Mouse (Mus musculus) hindbrain, embryonic 10.5 days (tissue): Measurements from ENCODE around the gene Bid. TPM values are rescaled to one million over a fixed set of nuclear protein-coding genes. Genes with fewer than 3 reads are reported as not detected.
"Not testable (repeated sequence)": the region's sequence is repeated elsewhere in the genome, so short reads cannot be mapped to it uniquely, and the experiment has no call there.

Experiments
- DNase-seq: peaks from one replicate; pipeline ENCODE4 v3.0.0-alpha.2; 2017; ENCODE audit warnings: low spot score
- H3K27ac ChIP-seq: fragments of 300-500 bp; sonication (generic); 2 replicates; pipeline ENCODE4 v1.5.1; 2016; ENCODE audit warnings: mild to moderate bottlenecking, moderate library complexity
- H3K27me3 ChIP-seq: fragments of 300-500 bp; sonication (generic); 2 replicates; pipeline ENCODE4 v1.6.1; 2016; ENCODE audit warnings: mild to moderate bottlenecking; ENCODE audit not compliant: poor library complexity, insufficient read depth, severe bottlenecking
- H3K36me3 ChIP-seq: fragments of 300-500 bp; sonication (generic); 2 replicates; pipeline ENCODE4 v1.6.1; 2016; ENCODE audit warnings: mild to moderate bottlenecking, moderate library complexity
- H3K4me1 ChIP-seq: fragments of 300-500 bp; sonication (generic); replicated peaks from 2 replicates; pipeline ENCODE4 v1.6.1; 2016; ENCODE audit warnings: mild to moderate bottlenecking
- H3K4me3 ChIP-seq: fragments of 300-500 bp; sonication (generic); 2 replicates; pipeline ENCODE4 v1.5.1; 2016; ENCODE audit warnings: mild to moderate bottlenecking, moderate library complexity
- H3K9me3 ChIP-seq: fragments of 300-500 bp; sonication (generic); 2 replicates; pipeline ENCODE4 v1.6.1; 2016; ENCODE audit warnings: mild to moderate bottlenecking, moderate library complexity
- WGBS: fragments of 180-500 bp; shearing (Covaris S2); methylation state at CpG from one replicate; pipeline ENCODE4 v1.1.7; 2016; 5-methylcytosine and 5-hydroxymethylcytosine counted together
- polyA plus RNA-seq: library from polyadenylated mRNA; unstranded; fragments of >200 nt; fragmentation: Nextera tagmentation; extraction: Ambion mirVana; gene quantifications from 2 replicates; pipeline ENCODE4 v1.2.1, GENCODE M21; 2016

The Bid gene
- polyA plus RNA-seq, 1 experiment from 2014 or later, result 15.7 TPM

- DNase-seq, result no peak
- H3K4me1 ChIP-seq, result no peaks in the 10 kb centered on the region
- WGBS, result 88% methylated on average over 6 of the region's 6 CpGs
- H3K27ac ChIP-seq, result no peak overlapping the region
- peaks cover 83% of the 10 kb centered on the region for H3K36me3 ChIP-seq
- H3K27me3 ChIP-seq, result no peaks in the 10 kb centered on the region
- no peak overlapping the region for H3K4me3 ChIP-seq
- 0 out of 2 replicates have a peak, but pooled peaks cover 3% of the 10 kb centered on the region for H3K9me3 ChIP-seq
These were observed 32.2 kb downstream of the Bid start for GRCm38 (mm10) chr6:120884436-120884835.

GRCm38 (mm10) chr6:120879046-120879445 lies 37.6 kb downstream of the Bid start:
- DNase-seq, result no peak
- Histone ChIP-seq H3K4me3 (no peak overlapping the region), H3K9me3 (0 out of 2 replicates have a peak, but pooled peaks cover 3% of the 10 kb centered on the region), H3K36me3 (peaks cover 85% of the 10 kb centered on the region), H3K27ac (no peak overlapping the region), H3K4me1 (no peaks in the 10 kb centered on the region), H3K27me3 (no peaks in the 10 kb centered on the region)
- WGBS, result 93% methylated on average over 5 of the region's 5 CpGs

- H3K4me1 ChIP-seq, result no peaks in the 10 kb centered on the region
- H3K9me3 ChIP-seq, result no peaks in the 10 kb centered on the region
- no peak overlapping the region for H3K4me3 ChIP-seq
- WGBS, result 88% methylated on average over 9 of the region's 9 CpGs
- peaks cover 54% of the 10 kb centered on the region for H3K36me3 ChIP-seq
- H3K27ac ChIP-seq, result no peak overlapping the region
- no peak for DNase-seq
- H3K27me3 ChIP-seq, result no peaks in the 10 kb centered on the region
These were observed 42.8 kb downstream of the Bid start for GRCm38 (mm10) chr6:120873874-120874273.

- 92% methylated on average over 2 of the region's 2 CpGs for WGBS
- Histone ChIP-seq H3K9me3 (no peaks in the 10 kb centered on the region), H3K36me3 (peaks cover 40% of the 10 kb centered on the region), H3K4me1 (no peaks in the 10 kb centered on the region), H3K27ac (no peak overlapping the region), H3K4me3 (no peak overlapping the region), H3K27me3 (no peaks in the 10 kb centered on the region)
- DNase-seq, result no peak
These were observed 45.4 kb downstream of the Bid start for GRCm38 (mm10) chr6:120871286-120871685.

- peaks cover 53% of the 10 kb centered on the region for H3K36me3 ChIP-seq
- no peak overlapping the region for H3K4me3 ChIP-seq
- H3K27me3 ChIP-seq, result no peaks in the 10 kb centered on the region
- no peaks in the 10 kb centered on the region for H3K4me1 ChIP-seq
- DNase-seq, result no peak
- H3K9me3 ChIP-seq, result no peaks in the 10 kb centered on the region
- no peak overlapping the region for H3K27ac ChIP-seq
- 84% methylated on average over 1 of the region's 1 CpGs for WGBS
These were observed 47.8 kb downstream of the Bid start for GRCm38 (mm10) chr6:120868824-120869223.

GRCm38 (mm10) chr6:120866051-120866814 lies 50.4 kb downstream of the Bid start:
- H3K36me3 ChIP-seq, result peaks cover 66% of the 10 kb centered on the region
- no peaks in the 10 kb centered on the region for H3K9me3 ChIP-seq
- no peaks in the 10 kb centered on the region for H3K27me3 ChIP-seq
- 92% methylated on average over 9 of the region's 9 CpGs for WGBS
- no peak overlapping the region for H3K27ac ChIP-seq
- no peaks in the 10 kb centered on the region for H3K4me1 ChIP-seq
- DNase-seq, result no peak
- no peak overlapping the region for H3K4me3 ChIP-seq

GRCm38 (mm10) chr6:120860079-120860478 lies 56.6 kb downstream of the Bid start:
- H3K36me3 ChIP-seq, result peaks cover 60% of the 10 kb centered on the region
- DNase-seq, result no peak
- peaks cover 10% of the 10 kb centered on the region for H3K4me1 ChIP-seq
- WGBS, result 96% methylated on average over 3 of the region's 3 CpGs
- no peaks in the 10 kb centered on the region for H3K9me3 ChIP-seq
- no peak overlapping the region for H3K4me3 ChIP-seq
- H3K27me3 ChIP-seq, result no peaks in the 10 kb centered on the region
- H3K27ac ChIP-seq, result no peak overlapping the region

GRCm38 (mm10) chr6:120858217-120858711 lies 58.4 kb downstream of the Bid start:
- DNase-seq, result peak; percentile 6
- H3K36me3 ChIP-seq, result peaks cover 58% of the 10 kb centered on the region
- no peak overlapping the region for H3K27ac ChIP-seq
- H3K4me1 ChIP-seq, result peaks cover 10% of the 10 kb centered on the region
- no peaks in the 10 kb centered on the region for H3K27me3 ChIP-seq
- H3K4me3 ChIP-seq, result no peak overlapping the region
- no peaks in the 10 kb centered on the region for H3K9me3 ChIP-seq
- 59% methylated on average over 8 of the region's 8 CpGs for WGBS

GRCm38 (mm10) chr6:120854413-120854812 lies 62.2 kb downstream of the Bid start:
- WGBS, result 92% methylated on average over 10 of the region's 10 CpGs
- Histone ChIP-seq H3K27me3 (no peaks in the 10 kb centered on the region), H3K4me1 (peaks cover 10% of the 10 kb centered on the region), H3K9me3 (no peaks in the 10 kb centered on the region), H3K27ac (no peak overlapping the region), H3K4me3 (no peak overlapping the region), H3K36me3 (peaks cover 65% of the 10 kb centered on the region)
- no peak for DNase-seq

GRCm38 (mm10) chr6:120850720-120851119 lies 65.9 kb downstream of the Bid start:
- H3K36me3 ChIP-seq, result peaks cover 77% of the 10 kb centered on the region
- not testable (repeated sequence) for DNase-seq, H3K9me3 ChIP-seq, H3K4me1 ChIP-seq, H3K27ac ChIP-seq, H3K4me3 ChIP-seq, H3K27me3 ChIP-seq

Other genes starting within 250 kb of the Bid start
- 0.25 and 1.4 TPM in 2 replicates for gene Slc25a18, start 143.3 kb downstream of the Bid start, polyA plus RNA-seq
- gene Atp6v1e1, start 94.1 kb downstream of the Bid start, polyA plus RNA-seq, result 136 and 166 TPM in 2 replicates
- 41.3 and 45.0 TPM in 2 replicates for gene Bcl2l13, start 80.6 kb downstream of the Bid start, polyA plus RNA-seq
- gene Mical3, start 214.1 kb upstream of the Bid start, polyA plus RNA-seq, result 10.3 and 11.8 TPM in 2 replicates